Mouse (Mus musculus): ENCODE data around the gene Ccser1. TPM values are rescaled to one million over a fixed set of nuclear protein-coding genes. Genes with fewer than 3 reads are reported as not detected.
"Not testable (repeated sequence)": the region's sequence is repeated elsewhere in the genome, so short reads cannot be mapped to it uniquely, and the experiment has no call there.

The Ccser1 gene
- polyA plus RNA-seq, 1 experiment from 2014 or later, result 14.3 TPM

DNA sequence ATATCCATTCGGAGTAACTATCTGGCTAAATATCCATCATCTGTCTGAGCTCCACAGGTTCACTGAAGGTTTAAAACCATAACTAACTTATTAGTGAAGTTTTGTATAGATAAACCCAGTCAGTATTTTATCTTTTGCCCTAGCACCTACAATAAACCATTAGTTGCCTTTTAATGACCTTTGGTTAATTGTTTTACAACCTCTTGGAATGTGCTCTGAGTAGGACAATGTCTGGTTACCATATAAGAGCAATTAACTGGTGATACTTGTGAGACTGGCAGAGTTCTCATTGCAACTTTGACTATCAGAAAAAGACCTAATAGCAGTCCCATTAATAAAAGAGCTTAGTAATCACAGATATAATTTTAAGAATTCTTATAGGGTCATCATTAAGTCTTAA lies 864.9 kb downstream of the Ccser1 start:
- H3K9ac ChIP-seq (replicated peaks); H3K4me3 ChIP-seq (replicated peaks); H3K4me1 ChIP-seq (replicated peaks); H3K36me3 ChIP-seq; H3K27me3 ChIP-seq; H3K9me3 ChIP-seq; H3K27ac ChIP-seq; ATAC-seq (ENCODE audit: insufficient number of reproducible peaks, insufficient read depth, low FRiP score, low TSS enrichment, low read depth); H3K4me2 ChIP-seq: not testable (repeated sequence)
- 35% methylated on average over 1 of the region's 1 CpGs for WGBS

DNA sequence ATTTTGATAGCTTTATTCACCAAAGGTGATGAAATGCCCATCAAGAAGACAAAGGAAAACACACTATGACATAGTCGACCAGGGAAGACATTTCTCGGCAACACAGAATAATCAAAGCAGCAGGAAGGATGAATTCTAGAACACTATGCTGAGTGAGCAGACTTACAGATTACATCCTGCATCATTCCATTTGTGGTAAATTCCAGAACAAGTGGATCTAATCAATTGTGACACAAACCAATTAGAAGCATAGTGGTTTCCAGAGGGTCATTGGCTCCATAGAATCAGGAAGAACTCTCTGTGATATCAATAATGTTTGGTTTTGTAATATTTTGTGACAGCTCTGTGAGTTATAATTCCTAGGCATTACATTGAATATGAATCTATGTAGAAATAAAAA lies 875.2 kb downstream of the Ccser1 start:
- WGBS, result 87% methylated on average over 2 of the region's 2 CpGs
- Histone ChIP-seq H3K4me2 (no peak overlapping the region), H3K4me3 (replicated peaks) (no peak overlapping the region), H3K9me3 (no peaks in the 10 kb centered on the region), H3K27me3 (no peaks in the 10 kb centered on the region), H3K4me1 (replicated peaks) (no peaks in the 10 kb centered on the region), H3K27ac (no peak overlapping the region), H3K36me3 (no peaks in the 10 kb centered on the region), H3K9ac (replicated peaks) (no peak overlapping the region)
- ATAC-seq (ENCODE audit: insufficient number of reproducible peaks, insufficient read depth, low FRiP score, low TSS enrichment, low read depth), result no peak

DNA sequence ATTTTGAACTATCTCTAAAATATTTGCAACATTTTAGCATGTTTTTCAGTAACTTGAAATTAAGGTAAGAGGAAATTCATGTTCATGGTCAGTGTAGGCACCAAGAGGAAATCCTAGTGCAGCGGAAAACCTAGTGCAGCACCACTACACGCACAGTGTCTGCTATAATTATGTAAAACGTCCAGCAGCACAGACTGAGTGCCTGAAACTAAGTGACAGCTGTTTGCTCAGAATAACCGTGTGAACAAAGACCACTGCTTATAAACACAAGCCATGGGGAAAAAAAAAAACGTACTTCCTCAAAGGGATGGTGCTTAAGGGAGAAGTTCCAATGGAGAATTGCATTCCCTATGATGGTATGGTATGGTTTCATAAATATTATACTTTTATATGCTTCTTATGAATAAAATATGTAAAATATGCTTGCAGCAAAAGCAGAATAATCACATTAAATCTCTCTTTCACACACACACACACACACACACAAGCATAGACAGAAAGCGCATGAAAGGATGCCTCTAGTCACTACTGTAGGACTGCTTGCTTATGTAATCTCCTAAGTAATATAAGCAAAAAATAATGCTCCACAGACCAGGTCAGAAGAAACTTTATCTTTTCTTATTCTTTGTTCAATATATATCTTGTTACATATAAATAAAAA lies 886.4 kb downstream of the Ccser1 start:
- H3K4me1 ChIP-seq (replicated peaks), result no peaks in the 10 kb centered on the region
- H3K9ac ChIP-seq (replicated peaks), result no peak overlapping the region
- H3K27me3 ChIP-seq, result no peaks in the 10 kb centered on the region
- 76% methylated on average over 6 of the region's 6 CpGs for WGBS
- no peak overlapping the region for H3K4me3 ChIP-seq (replicated peaks)
- H3K36me3 ChIP-seq, result no peaks in the 10 kb centered on the region
- H3K9me3 ChIP-seq, result no peaks in the 10 kb centered on the region
- ATAC-seq (ENCODE audit: insufficient number of reproducible peaks, insufficient read depth, low FRiP score, low TSS enrichment, low read depth), result no peak
- H3K27ac ChIP-seq, result no peak overlapping the region
- H3K4me2 ChIP-seq, result no peak overlapping the region

DNA sequence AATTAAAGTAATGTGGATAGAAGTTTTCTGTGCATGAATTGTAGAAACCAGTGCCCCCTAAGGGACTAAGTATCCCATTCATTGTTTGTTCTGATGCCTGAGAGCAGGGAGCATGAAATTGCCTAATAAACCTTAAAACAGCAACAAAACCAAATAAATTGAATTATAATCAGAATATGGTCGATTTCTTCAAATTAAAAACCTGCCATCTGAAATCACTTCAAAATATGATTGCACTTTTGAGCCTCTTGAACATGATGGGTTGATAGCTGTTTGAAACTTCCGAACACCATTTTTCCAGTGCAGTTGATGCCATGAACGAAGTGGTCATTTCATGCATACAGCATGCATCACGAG lies 886.9 kb downstream of the Ccser1 start:
- H3K27ac ChIP-seq, result no peak overlapping the region
- no peak for ATAC-seq (ENCODE audit: insufficient number of reproducible peaks, insufficient read depth, low FRiP score, low TSS enrichment, low read depth)
- WGBS, result 81% methylated on average over 4 of the region's 4 CpGs
- H3K9ac ChIP-seq (replicated peaks), result no peak overlapping the region
- H3K27me3 ChIP-seq, result no peaks in the 10 kb centered on the region
- H3K36me3 ChIP-seq, result no peaks in the 10 kb centered on the region
- H3K4me1 ChIP-seq (replicated peaks), result no peaks in the 10 kb centered on the region
- H3K4me2 ChIP-seq, result no peak overlapping the region
- no peak overlapping the region for H3K4me3 ChIP-seq (replicated peaks)
- no peaks in the 10 kb centered on the region for H3K9me3 ChIP-seq

DNA sequence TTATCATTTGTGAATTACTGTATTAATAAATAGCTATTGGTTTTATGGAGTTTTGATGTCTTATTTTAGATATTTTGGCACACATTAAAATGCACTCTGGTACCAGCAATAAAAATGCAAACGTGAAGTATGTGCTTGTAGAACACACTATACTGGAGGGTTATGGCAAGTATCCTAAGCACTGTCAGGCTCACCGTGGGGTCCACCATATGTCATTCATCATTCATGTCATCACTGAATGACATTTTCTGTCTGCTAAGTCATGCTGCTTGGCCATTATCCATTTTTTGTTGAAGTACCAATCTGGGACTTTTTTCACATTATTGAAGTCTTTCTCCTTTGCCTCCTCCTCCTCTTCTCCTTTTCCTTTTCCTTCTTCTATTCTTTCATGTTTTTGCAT lies 925.3 kb downstream of the Ccser1 start:
- Histone ChIP-seq H3K27ac (no peak overlapping the region), H3K4me3 (replicated peaks) (no peak overlapping the region), H3K9me3 (no peaks in the 10 kb centered on the region), H3K4me1 (replicated peaks) (no peaks in the 10 kb centered on the region), H3K36me3 (no peaks in the 10 kb centered on the region), H3K27me3 (no peaks in the 10 kb centered on the region), H3K9ac (replicated peaks) (no peak overlapping the region), H3K4me2 (no peak overlapping the region)
- ATAC-seq (ENCODE audit: insufficient number of reproducible peaks, insufficient read depth, low FRiP score, low TSS enrichment, low read depth), result no peak
- 70% methylated on average over 2 of the region's 2 CpGs for WGBS

DNA sequence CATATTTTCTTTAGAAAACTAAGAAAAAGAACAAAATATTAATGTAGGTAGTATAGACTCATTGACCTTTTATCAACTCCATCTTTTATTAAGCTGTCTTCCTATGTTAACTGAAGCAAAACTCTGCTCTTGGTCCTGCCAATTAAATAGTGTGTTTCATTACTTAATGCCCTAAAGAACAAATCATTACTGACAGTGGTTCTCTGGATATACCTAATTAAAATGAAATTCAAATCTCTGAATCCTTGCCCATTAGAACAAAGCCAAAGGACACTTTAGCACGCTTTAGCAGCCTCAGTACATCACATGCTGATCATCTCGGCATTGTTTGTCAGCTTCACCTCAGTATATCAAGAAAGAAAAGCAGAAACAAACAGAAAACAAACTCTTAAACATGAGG lies 952.4 kb downstream of the Ccser1 start:
- H3K4me2 ChIP-seq, result no peak overlapping the region
- ATAC-seq (ENCODE audit: insufficient number of reproducible peaks, insufficient read depth, low FRiP score, low TSS enrichment, low read depth), result no peak
- no peak overlapping the region for H3K4me3 ChIP-seq (replicated peaks)
- H3K27ac ChIP-seq, result no peak overlapping the region
- no peaks in the 10 kb centered on the region for H3K36me3 ChIP-seq
- H3K9me3 ChIP-seq, result no peaks in the 10 kb centered on the region
- no peaks in the 10 kb centered on the region for H3K4me1 ChIP-seq (replicated peaks)
- no peaks in the 10 kb centered on the region for H3K27me3 ChIP-seq
- WGBS, result 87% methylated on average over 2 of the region's 2 CpGs
- H3K9ac ChIP-seq (replicated peaks), result no peak overlapping the region

DNA sequence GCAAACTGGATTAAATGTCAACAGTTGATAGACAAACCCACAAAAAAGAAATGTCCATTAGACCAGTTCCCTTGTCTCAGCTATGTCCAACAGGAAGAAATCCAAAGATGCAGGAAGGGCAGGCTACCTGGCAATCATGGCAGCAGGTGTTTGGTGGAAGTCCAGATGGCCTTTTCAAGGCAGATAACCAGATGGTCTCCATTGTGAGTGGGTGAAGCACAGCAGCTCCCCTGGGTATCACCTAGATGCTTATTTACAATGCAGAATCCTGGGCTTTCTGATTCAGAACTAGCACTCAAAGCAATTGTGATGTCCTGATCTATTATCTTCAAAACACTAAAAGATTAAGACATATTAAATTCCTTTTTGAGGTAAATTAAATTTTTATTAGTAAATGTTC lies 980.2 kb downstream of the Ccser1 start:
- no peak overlapping the region for H3K4me2 ChIP-seq
- no peak overlapping the region for H3K27ac ChIP-seq
- H3K4me3 ChIP-seq (replicated peaks), result no peak overlapping the region
- H3K9ac ChIP-seq (replicated peaks), result no peak overlapping the region
- no peaks in the 10 kb centered on the region for H3K36me3 ChIP-seq
- no peaks in the 10 kb centered on the region for H3K4me1 ChIP-seq (replicated peaks)
- ATAC-seq (ENCODE audit: insufficient number of reproducible peaks, insufficient read depth, low FRiP score, low TSS enrichment, low read depth), result no peak
- H3K27me3 ChIP-seq, result no peaks in the 10 kb centered on the region
- no peaks in the 10 kb centered on the region for H3K9me3 ChIP-seq

DNA sequence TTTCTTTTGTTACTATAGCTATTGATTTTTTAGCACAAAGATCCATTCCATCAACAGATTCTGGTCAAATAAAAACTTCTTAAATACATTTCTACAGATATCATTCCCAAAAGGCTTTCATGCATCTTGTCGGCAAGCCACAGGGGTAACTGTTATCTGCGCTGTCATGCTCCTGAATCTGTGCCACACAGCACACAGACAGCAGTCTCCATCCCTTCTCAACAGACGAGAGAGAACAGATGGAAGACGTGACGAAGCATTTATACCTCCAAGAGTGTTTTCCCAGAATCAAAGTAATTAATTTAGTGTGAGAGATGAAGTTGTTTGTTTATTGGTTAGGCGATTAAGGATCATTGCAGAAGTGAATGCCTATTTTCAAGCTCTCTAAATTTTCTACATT lies 982.5 kb downstream of the Ccser1 start:
- Histone ChIP-seq H3K4me1 (replicated peaks) (no peaks in the 10 kb centered on the region), H3K36me3 (no peaks in the 10 kb centered on the region), H3K27me3 (no peaks in the 10 kb centered on the region), H3K4me2 (no peak overlapping the region), H3K4me3 (replicated peaks) (no peak overlapping the region), H3K9ac (replicated peaks) (no peak overlapping the region), H3K27ac (no peak overlapping the region), H3K9me3 (no peaks in the 10 kb centered on the region)
- ATAC-seq (ENCODE audit: insufficient number of reproducible peaks, insufficient read depth, low FRiP score, low TSS enrichment, low read depth), result no peak
- 79% methylated on average over 6 of the region's 6 CpGs for WGBS

DNA sequence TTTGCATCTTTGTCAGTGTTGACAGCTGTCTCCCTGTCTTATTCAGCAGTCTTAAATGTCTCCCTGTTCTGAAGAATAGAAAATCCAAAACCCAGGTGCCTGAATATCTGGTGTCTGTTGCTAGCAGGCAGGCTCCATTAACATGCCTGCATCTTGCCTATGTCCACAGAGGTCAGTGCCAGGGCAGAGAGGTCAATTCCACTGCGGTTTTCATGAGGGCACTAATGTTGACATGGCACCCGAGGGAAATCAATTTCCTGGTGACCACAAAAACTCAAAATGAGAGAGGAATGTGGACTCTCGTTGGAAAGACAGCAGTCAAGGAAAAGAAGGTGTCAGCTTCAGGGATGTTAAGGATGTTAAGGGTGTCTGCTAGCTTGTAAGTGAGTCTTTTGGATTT lies 983.7 kb downstream of the Ccser1 start:
- H3K9ac ChIP-seq (replicated peaks), result no peak overlapping the region

DNA sequence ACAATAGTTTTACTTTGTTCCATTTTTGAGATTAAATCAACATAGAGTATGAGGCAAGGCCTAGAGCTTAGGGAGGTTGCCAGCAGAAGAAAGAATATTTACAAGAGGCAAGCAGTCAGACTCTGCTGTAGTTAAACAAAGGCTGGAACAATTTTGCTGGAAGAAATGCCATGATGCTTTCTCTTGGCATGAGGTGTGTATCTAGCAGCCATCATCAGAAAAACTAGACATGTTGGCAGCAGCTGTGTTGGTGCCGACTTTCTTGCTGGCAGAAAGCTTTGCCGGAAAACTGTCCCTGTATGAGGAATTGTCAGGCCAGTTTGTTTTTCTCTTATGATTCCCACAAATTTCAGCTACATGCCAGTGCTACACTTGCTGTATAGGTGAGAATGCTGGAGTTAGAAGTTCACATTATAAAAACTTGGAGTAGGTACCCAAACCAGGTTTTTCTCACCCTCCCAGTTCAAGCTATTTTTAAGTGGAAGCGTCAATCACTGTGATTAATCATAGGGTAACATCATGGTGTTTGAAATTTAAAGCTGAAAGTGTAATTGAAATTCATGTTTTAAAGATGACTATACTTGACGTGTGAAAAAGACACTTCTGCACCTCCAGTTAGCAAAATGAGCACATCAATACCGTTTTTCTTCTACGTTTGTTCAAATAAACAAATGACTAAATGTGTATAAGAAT lies 1016.5 kb downstream of the Ccser1 start:
- Histone ChIP-seq H3K27me3 (no peaks in the 10 kb centered on the region), H3K36me3 (no peaks in the 10 kb centered on the region), H3K9ac (replicated peaks) (no peak overlapping the region), H3K4me2 (no peak overlapping the region), H3K4me1 (replicated peaks) (no peaks in the 10 kb centered on the region), H3K9me3 (no peaks in the 10 kb centered on the region), H3K27ac (no peak overlapping the region), H3K4me3 (replicated peaks) (no peak overlapping the region)
- no peak for ATAC-seq (ENCODE audit: insufficient number of reproducible peaks, insufficient read depth, low FRiP score, low TSS enrichment, low read depth)
- 93% methylated on average over 6 of the region's 6 CpGs for WGBS

More for the DNA sequence above, 983.7 kb downstream of the Ccser1 start:
- 35% methylated on average over 3 of the region's 3 CpGs for WGBS
- Histone ChIP-seq H3K36me3 (no peaks in the 10 kb centered on the region), H3K4me3 (replicated peaks) (no peak overlapping the region), H3K27ac (no peak overlapping the region), H3K4me2 (no peak overlapping the region), H3K9me3 (no peaks in the 10 kb centered on the region), H3K27me3 (no peaks in the 10 kb centered on the region), H3K4me1 (replicated peaks) (no peaks in the 10 kb centered on the region)
- no peak for ATAC-seq (ENCODE audit: insufficient number of reproducible peaks, insufficient read depth, low FRiP score, low TSS enrichment, low read depth)

DNA sequence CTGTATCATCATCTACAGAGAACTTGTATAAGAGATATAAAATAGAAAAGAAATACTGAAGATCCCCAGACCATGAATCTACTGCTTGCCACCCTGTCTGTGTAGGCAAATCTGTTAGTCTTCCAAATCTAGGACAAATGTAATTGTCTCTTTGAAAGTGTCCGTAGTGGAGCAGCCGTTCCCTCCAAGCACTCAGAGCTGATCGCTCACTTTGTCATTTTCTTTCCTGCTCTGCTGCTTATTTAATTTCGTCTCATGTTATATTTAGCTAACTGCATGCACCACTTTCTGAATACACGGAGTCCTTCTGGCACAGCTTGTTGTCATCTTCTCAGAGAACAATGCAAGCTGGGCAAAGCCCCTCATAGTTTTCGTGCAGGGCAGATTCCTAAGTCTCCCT lies 1018.6 kb downstream of the Ccser1 start:
- Histone ChIP-seq H3K4me1 (replicated peaks) (no peaks in the 10 kb centered on the region), H3K4me2 (no peak overlapping the region), H3K4me3 (replicated peaks) (no peak overlapping the region), H3K9ac (replicated peaks) (no peak overlapping the region), H3K9me3 (no peaks in the 10 kb centered on the region), H3K36me3 (no peaks in the 10 kb centered on the region), H3K27me3 (no peaks in the 10 kb centered on the region), H3K27ac (no peak overlapping the region)
- ATAC-seq (ENCODE audit: insufficient number of reproducible peaks, insufficient read depth, low FRiP score, low TSS enrichment, low read depth), result no peak
- WGBS, result 85% methylated on average over 6 of the region's 6 CpGs

DNA sequence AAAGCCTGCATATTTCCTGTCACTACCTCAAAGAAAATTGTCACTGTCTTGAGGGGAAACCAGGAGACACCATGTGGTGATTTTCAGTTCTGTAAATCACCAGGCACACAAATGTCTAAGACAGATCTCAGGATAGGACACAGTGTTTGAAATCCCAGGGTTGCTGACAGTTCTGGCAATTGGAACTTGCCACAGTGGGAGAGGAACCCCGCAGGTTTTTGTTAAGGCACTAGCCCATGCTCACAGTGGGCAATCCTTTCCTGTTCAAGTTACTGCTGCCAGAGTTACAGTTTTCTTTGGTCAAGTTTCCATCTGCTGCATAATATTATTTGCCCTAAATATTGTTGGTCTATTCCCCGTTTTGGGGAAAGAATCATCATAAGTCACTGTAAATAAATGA lies 1024.9 kb downstream of the Ccser1 start:
- H3K27me3 ChIP-seq, result no peaks in the 10 kb centered on the region
- H3K9me3 ChIP-seq, result no peaks in the 10 kb centered on the region
- no peaks in the 10 kb centered on the region for H3K36me3 ChIP-seq
- no peak overlapping the region for H3K4me2 ChIP-seq
- H3K4me1 ChIP-seq (replicated peaks), result no peaks in the 10 kb centered on the region
- no peak overlapping the region for H3K9ac ChIP-seq (replicated peaks)
- WGBS, result 61% methylated on average over 2 of the region's 2 CpGs
- no peak overlapping the region for H3K27ac ChIP-seq
- ATAC-seq (ENCODE audit: insufficient number of reproducible peaks, insufficient read depth, low FRiP score, low TSS enrichment, low read depth), result no peak
- H3K4me3 ChIP-seq (replicated peaks), result no peak overlapping the region

Measured in limb, embryonic 12.5 days (tissue).